Mouse (Mus musculus) stomach, postnatal 0 days (tissue): ENCODE measurements at regions not wholly inside any gene's neighbourhood (a gene's known extent, or its start where the extent isn't known, plus 50 kb on each side); places are given as distances from the start of the nearest gene placed in this dataset.

Source experiments
- CTCF ChIP-seq: IDR thresholded peaks from 2 replicates; pipeline ENCODE4 v1.5.1; 2016; ENCODE audit warnings: antibody characterized with exemption, low read depth, mild to moderate bottlenecking, moderate library complexity
- EP300 ChIP-seq: optimal IDR thresholded peaks from 2 replicates; pipeline ENCODE3; 2016; ENCODE audit warnings: antibody characterized with exemption

DNA sequence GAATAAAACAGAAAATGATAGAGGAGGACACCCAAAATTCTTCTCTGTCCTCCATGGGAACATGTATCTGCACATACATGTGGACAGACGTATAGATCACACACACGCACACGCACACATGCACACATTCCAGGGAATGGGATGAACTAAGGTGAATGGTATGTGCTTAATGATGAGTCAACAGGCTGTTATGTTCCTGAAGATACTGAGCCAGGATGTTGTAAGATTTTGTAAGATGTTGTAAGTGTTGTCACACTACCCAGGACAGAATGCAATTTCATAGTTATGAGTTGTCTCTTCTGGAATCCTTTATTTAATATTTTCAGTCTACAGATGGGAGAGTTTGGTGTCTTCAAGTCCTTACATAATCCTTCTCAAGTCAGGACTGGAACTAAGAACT is 447.5 kb downstream of the Gsdmc2 start:
- TF ChIP-seq CTCF (no peak), EP300 (no peak)
